Comparison of ENCODE assay signal across 8 mouse cellular contexts in the genomic region with DNA sequence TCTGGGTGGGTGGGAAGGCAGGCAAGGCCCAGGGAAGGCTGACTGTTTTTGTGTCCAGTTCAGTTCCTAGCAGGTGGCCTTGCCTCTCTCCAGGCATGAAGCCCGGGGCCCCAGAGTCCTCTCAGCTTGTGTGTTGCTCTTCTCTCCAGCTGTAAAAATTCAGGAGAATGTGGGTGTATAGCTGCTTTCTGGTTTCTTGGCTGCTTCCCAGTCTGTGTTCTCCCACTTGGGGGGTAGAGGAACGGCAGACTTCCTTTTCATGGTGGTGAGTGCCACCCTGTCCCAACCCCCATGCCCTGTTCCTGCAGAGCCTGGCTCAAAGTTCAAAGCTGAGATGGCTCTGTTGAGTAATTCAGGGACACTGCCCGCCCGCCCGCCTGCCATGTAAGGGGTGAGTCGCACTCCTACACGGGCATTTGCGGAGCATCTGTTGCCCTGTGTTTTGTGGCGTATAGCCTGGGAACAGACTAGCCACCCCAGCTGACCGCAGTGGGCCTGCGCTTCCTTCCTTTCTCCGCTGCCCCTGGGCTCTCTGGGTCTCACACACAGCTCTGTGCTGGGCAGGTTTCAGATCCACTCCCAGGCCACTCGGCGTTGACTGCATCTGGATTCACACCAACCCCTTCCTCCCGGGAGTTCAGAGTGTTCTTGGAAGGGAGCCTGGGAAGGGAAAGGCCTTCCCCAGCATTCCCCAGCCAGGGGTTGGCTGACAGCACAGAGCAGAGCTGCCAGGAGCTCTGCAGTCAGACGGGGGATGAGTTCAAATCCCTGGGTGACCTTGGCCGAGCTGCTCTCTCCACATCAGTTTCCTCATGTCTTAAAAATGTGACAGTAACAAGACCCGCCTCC. TPM values are rescaled to one million over a fixed set of nuclear protein-coding genes. Genes with fewer than 3 reads are reported as not detected.
DNase-seq lines count a peak whose midpoint lies in the region; ATAC-seq and TF ChIP-seq lines count a peak whose summit lies in the region.

No protein-coding gene starts in this region.

- peak; percentile 65; the same call in 1 of the 2 replicates for TF ChIP-seq EP300 in heart, postnatal 0 days (IDR thresholded peaks at IDR 0.05; ENCODE audit: low read depth)

- peaks cover 45% of the 10 kb centered on the region for H3K4me1 ChIP-seq in forebrain, embryonic 12.5 days
- peaks cover 33% of the 10 kb centered on the region for H3K4me1 ChIP-seq in heart, postnatal 0 days (ENCODE audit: control insufficient read depth, insufficient read depth)
- peaks cover 26% of the 10 kb centered on the region for H3K4me1 ChIP-seq in liver, embryonic 13.5 days (replicated peaks)

- WGBS in forebrain, embryonic 12.5 days = 51% methylated on average over 18 of the region's 18 CpGs
- WGBS in heart, postnatal 0 days = 31% methylated on average over 18 of the region's 18 CpGs
- WGBS in liver, embryonic 13.5 days (ENCODE audit: insufficient replicate concordance) = 20% methylated on average over 18 of the region's 18 CpGs

- no peaks in the 10 kb centered on the region for H3K79me2 ChIP-seq in myocyte (ENCODE audit: control insufficient read depth, insufficient read depth)

- no peaks in the 10 kb centered on the region for H3K36me3 ChIP-seq in forebrain, embryonic 12.5 days (replicated peaks)
- H3K36me3 ChIP-seq in heart, postnatal 0 days (replicated peaks; ENCODE audit: control insufficient read depth, insufficient read depth, low read length) = no peaks in the 10 kb centered on the region
- no peaks in the 10 kb centered on the region for H3K36me3 ChIP-seq in liver, embryonic 13.5 days
- H3K36me3 ChIP-seq in myocyte (ENCODE audit: control insufficient read depth, insufficient read depth) = no peaks in the 10 kb centered on the region

- H3K9me3 ChIP-seq in forebrain, embryonic 12.5 days = no peaks in the 10 kb centered on the region
- H3K9me3 ChIP-seq in heart, postnatal 0 days (replicated peaks; ENCODE audit: control insufficient read depth, low read length) = no peaks in the 10 kb centered on the region
- H3K9me3 ChIP-seq in liver, embryonic 13.5 days (replicated peaks) = no peaks in the 10 kb centered on the region

- no peak overlapping the region for H3ac ChIP-seq in myocyte (ENCODE audit: control insufficient read depth, insufficient read length)

- peak overlapping the region; percentile 47 for H3K4me2 ChIP-seq in forebrain, embryonic 12.5 days
- H3K4me2 ChIP-seq in heart, postnatal 0 days (ENCODE audit: low read depth, low read length) = 0 out of 2 replicates have a peak overlapping the region, but pooled peaks have one; percentile 36
- H3K4me2 ChIP-seq in liver, embryonic 13.5 days = peak overlapping the region; percentile 32; the same call in 1 of the 2 replicates
- peak overlapping the region; percentile 51 for H3K4me2 ChIP-seq in myocyte (ENCODE audit: low read depth)

- peak; percentile 21; the same call in 1 of the 2 replicates for ATAC-seq in forebrain, embryonic 12.5 days (ENCODE audit: low FRiP score)
- ATAC-seq in heart, postnatal 0 days (ENCODE audit: insufficient read depth, low read depth) = peak; percentile 90
- peak; percentile 41 for ATAC-seq in liver, embryonic 13.5 days (ENCODE audit: low read depth)

- DNase-seq in spleen, postnatal 36 days (ENCODE audit: low spot score in 2 of 2) = peak; percentile 28 to 30
- DNase-seq in spleen, postnatal 4 days (ENCODE audit: low spot score in 2 of 2) = no peak
- DNase-seq in heart, postnatal 0 days (ENCODE audit: low spot score) = peak; percentile 89
- peak; percentile 82 to 93 for DNase-seq in kidney, postnatal 36 days
- DNase-seq in liver, embryonic 13.5 days = no peak
- peak; percentile 88 for DNase-seq in urinary bladder, postnatal 14 days (ENCODE audit: low spot score)

- no peak overlapping the region; the same call in 1 of the 2 replicates for H3K9ac ChIP-seq in forebrain, embryonic 12.5 days
- H3K9ac ChIP-seq in heart, postnatal 0 days (replicated peaks; ENCODE audit: low read depth, low read length) = no peak overlapping the region
- no peak overlapping the region for H3K9ac ChIP-seq in liver, embryonic 13.5 days

- no peaks in the 10 kb centered on the region for H3K27me3 ChIP-seq in forebrain, embryonic 12.5 days
- H3K27me3 ChIP-seq in heart, postnatal 0 days (ENCODE audit: control insufficient read depth, insufficient read depth, low read length) = no peaks in the 10 kb centered on the region
- peaks cover 19% of the 10 kb centered on the region for H3K27me3 ChIP-seq in liver, embryonic 13.5 days
- H3K27me3 ChIP-seq in myocyte (ENCODE audit: control insufficient read depth, insufficient read depth, insufficient read length) = no peaks in the 10 kb centered on the region

- no peak overlapping the region for H3K4me3 ChIP-seq in forebrain, embryonic 12.5 days (replicated peaks)
- no peak overlapping the region for H3K4me3 ChIP-seq in heart, postnatal 0 days (ENCODE audit: low read depth, low read length)
- no peak overlapping the region for H3K4me3 ChIP-seq in liver, embryonic 13.5 days (replicated peaks)
- H3K4me3 ChIP-seq in myocyte = no peak overlapping the region

- no peak for TF ChIP-seq POLR2A in myocyte (IDR thresholded peaks at IDR 0.05; ENCODE audit: insufficient read length, low read depth)

- TF ChIP-seq CTCF in heart, postnatal 0 days (IDR thresholded peaks at IDR 0.05; ENCODE audit: low read depth) = no peak

- H3K27ac ChIP-seq in forebrain, embryonic 12.5 days = peak overlapping the region; percentile 79
- H3K27ac ChIP-seq in heart, postnatal 0 days (ENCODE audit: low read depth) = peak overlapping the region; percentile 76
- H3K27ac ChIP-seq in liver, embryonic 13.5 days = no peak overlapping the region

TF ChIP-seq in myocyte, 11 proteins besides CTCF, POLR2A, EP300 and RAD21:
- TF ChIP-seq MYOD1 (IDR thresholded peaks at IDR 0.05; ENCODE audit: control insufficient read depth in 1 of 3, insufficient read length in 2 of 3, low read depth in 2 of 3) = peak in 2 of 3 experiments; percentile 73 to 74
- no peak for TF ChIP-seq POLR2AphosphoS2 (IDR thresholded peaks at IDR 0.05; ENCODE audit: insufficient read length, low read depth)
- TF ChIP-seq USF1 (IDR thresholded peaks at IDR 0.05; ENCODE audit: low read depth) = no peak
- TF ChIP-seq SRF (IDR thresholded peaks at IDR 0.05; ENCODE audit: control insufficient read depth, insufficient read length, low read depth) = peak; percentile 22
- TF ChIP-seq CEBPB (IDR thresholded peaks at IDR 0.05; ENCODE audit: insufficient read depth, poor library complexity, severe bottlenecking) = 0 out of 2 replicates have a peak, but pooled peaks have one; percentile 19
- TF ChIP-seq TCF12 (IDR thresholded peaks at IDR 0.05; ENCODE audit: insufficient read depth, poor library complexity, severe bottlenecking) = no peak
- no peak for TF ChIP-seq MAX (IDR thresholded peaks at IDR 0.05; ENCODE audit: low read depth)
- no peak for TF ChIP-seq E2F4 (IDR thresholded peaks at IDR 0.05; ENCODE audit: insufficient read depth)
- peak in 2 of 3 experiments; percentile 47 to 55 for TF ChIP-seq MYOG (IDR thresholded peaks at IDR 0.05; ENCODE audit: control insufficient read depth in 1 of 3, insufficient read depth in 1 of 3, insufficient read length in 2 of 3, low read depth in 2 of 3)

RNA-seq across cellular contexts. Expression of gene Chd9, which starts 41.1 kb away (rescaled TPM):
- polyA plus RNA-seq in forebrain, embryonic 12.5 days (2016; fragmentation: Nextera tagmentation; extraction: Ambion mirVana) = 72.0 and 73.3 TPM in 2 replicates
- total RNA-seq in heart, postnatal 0 days (2014; rRNA removed; ENCODE audit: low replicate concordance) = 38.9 and 55.6 TPM in 2 replicates
- polyA plus RNA-seq in heart, postnatal 0 days (2015; fragmentation: Nextera tagmentation; extraction: Ambion mirVana) = 40.6 and 44.1 TPM in 2 replicates
- polyA plus RNA-seq in liver, embryonic 13.5 days (2015; fragmentation: Nextera tagmentation; extraction: Ambion mirVana) = 10.8 and 11.9 TPM in 2 replicates
- 29.6 TPM for polyA plus RNA-seq in myocyte (2012; fragmentation: generic; extraction: Trizol)

RNA-seq across cellular contexts. Expression of gene Gm19935, which starts 52.1 kb away (rescaled TPM):
- not detected in 2 replicates for polyA plus RNA-seq in forebrain, embryonic 12.5 days (2016; fragmentation: Nextera tagmentation; extraction: Ambion mirVana)
- not detected in 2 replicates for total RNA-seq in heart, postnatal 0 days (2014; rRNA removed; ENCODE audit: low replicate concordance)
- 0.12 and 0.56 TPM in 2 replicates for polyA plus RNA-seq in heart, postnatal 0 days (2015; fragmentation: Nextera tagmentation; extraction: Ambion mirVana)
- polyA plus RNA-seq in liver, embryonic 13.5 days (2015; fragmentation: Nextera tagmentation; extraction: Ambion mirVana) = not detected in 2 replicates
- polyA plus RNA-seq in myocyte (2012; fragmentation: generic; extraction: Trizol) = not detected

Comparison
In these comparisons a context has a peak if more than half of its experiments do, and no peak if none do; other contexts are left out.
1. DNase-seq: peak in spleen, postnatal 36 days (2 of 2), heart, postnatal 0 days (single experiment), kidney, postnatal 36 days (2 of 2) and urinary bladder, postnatal 14 days (single experiment); none in spleen, postnatal 4 days (0 of 2) and liver, embryonic 13.5 days (single experiment).
2. ATAC-seq: peak in every context shown above with its lines; median percentile 90 in heart, postnatal 0 days; 41 in liver, embryonic 13.5 days; 21 in forebrain, embryonic 12.5 days.
3. Peak in every context shown above with its lines, with median percentiles within 50 percentile points of each other: H3K4me2 ChIP-seq.